Mouse (Mus musculus) heart, adult 2 months (tissue): Measurements from ENCODE around the gene As3mt. TPM values are rescaled to one million over a fixed set of nuclear protein-coding genes. Genes with fewer than 3 reads are reported as not detected.

Experiments
- DNase-seq, 2 experiments: peaks; one replicate each; pipeline ENCODE4 v3.0.0; 2021
- H3K27ac ChIP-seq: fragments of 200-600 bp; 2 replicates; pipeline ENCODE4 v1.8.1; 2022
- H3K27me3 ChIP-seq: fragments of 200-500 bp; 2 replicates; pipeline ENCODE4 v1.6.1; 2012; ENCODE audit warnings: mild to moderate bottlenecking, low read length, inconsistent platforms, mixed read lengths; ENCODE audit not compliant: control insufficient read depth, insufficient read depth
- H3K36me3 ChIP-seq: fragments of 200-500 bp; 2 replicates; pipeline ENCODE4 v1.6.1; 2012; ENCODE audit warnings: low read length, inconsistent platforms; ENCODE audit not compliant: control insufficient read depth, insufficient read depth
- H3K4me1 ChIP-seq: fragments of 200-500 bp; 2 replicates; pipeline ENCODE4 v1.6.1; 2011; ENCODE audit warnings: low read length; ENCODE audit not compliant: control insufficient read depth, insufficient read depth
- H3K4me3 ChIP-seq: fragments of 200-600 bp; 2 replicates; pipeline ENCODE4 v1.8.1; 2022
- H3K79me2 ChIP-seq: fragments of 200-500 bp; replicated peaks from 2 replicates; pipeline ENCODE4 v1.6.1; 2012; ENCODE audit warnings: mild to moderate bottlenecking, inconsistent platforms, low read length, moderate library complexity, mixed read lengths; ENCODE audit not compliant: control insufficient read depth, insufficient read depth
- H3K9ac ChIP-seq: fragments of 200-500 bp; 2 replicates; pipeline ENCODE4 v1.6.1; 2012; ENCODE audit warnings: low read depth, mild to moderate bottlenecking, control low read depth, inconsistent platforms, low read length, mixed read lengths
- CTCF ChIP-seq: fragments of 200-600 bp; IDR thresholded peaks from 2 replicates; pipeline ENCODE4 v1.8.1; 2022; ENCODE audit warnings: antibody characterized with exemption, mild to moderate bottlenecking, moderate library complexity
- EP300 ChIP-seq: fragments of 200-500 bp; IDR thresholded peaks from 2 replicates; pipeline ENCODE4 v1.6.1; 2011; ENCODE audit warnings: low read depth, low read length, control low read depth; ENCODE audit not compliant: insufficient read depth
- POLR2A ChIP-seq: fragments of 200-500 bp; IDR thresholded peaks from 2 replicates; pipeline ENCODE4 v1.6.1; 2011; ENCODE audit warnings: mild to moderate bottlenecking, low read depth, low read length, control low read depth; ENCODE audit not compliant: insufficient read depth
- WGBS: fragments of 180-500 bp; shearing (Covaris S2); methylation state at CpG from one replicate; pipeline ENCODE4 v1.1.7; 2018; 5-methylcytosine and 5-hydroxymethylcytosine counted together
- intact Hi-C: fragments of 180-260 bp; cut with DNase I; formaldehyde crosslinking; loops from one replicate; pipeline ENCODE4 v1.15.1; 2025
- polyA plus RNA-seq: library from polyadenylated mRNA; depleted of rRNA; stranded (reverse); fragments of >200 nt; gene quantifications from 2 replicates; pipeline ENCODE4 v1.2.3, GENCODE M21; 2012; rRNA removed
- total RNA-seq, 2 experiments: library from RNA; stranded (reverse); gene quantifications; 2 replicates each; pipeline ENCODE4 v1.2.3; 2021

Gene As3mt
- total and polyA plus RNA-seq, 3 experiments: 33.2 to 99.2 (median 86.2) TPM

GRCm38 (mm10) chr19:46784038-46784437 is 76.8 kb downstream of the As3mt start:
- H3K4me1 ChIP-seq: no peaks in the 10 kb centered on the region
- TF ChIP-seq POLR2A (no peak), EP300 (no peak), CTCF (no peak)
- H3K27ac ChIP-seq: no peak overlapping the region
- no peak overlapping the region for H3K4me3 ChIP-seq
- H3K27me3 ChIP-seq: no peaks in the 10 kb centered on the region
- H3K9ac ChIP-seq: no peak overlapping the region
- 80% methylated on average over 5 of the region's 5 CpGs for WGBS
- intact Hi-C loops: no loop called here
- no peak for DNase-seq
- no peaks in the 10 kb centered on the region for H3K36me3 ChIP-seq
- no peaks in the 10 kb centered on the region for H3K79me2 ChIP-seq

- Histone ChIP-seq H3K9ac (no peak overlapping the region), H3K79me2 (no peaks in the 10 kb centered on the region), H3K4me1 (no peaks in the 10 kb centered on the region), H3K27ac (no peak overlapping the region), H3K27me3 (no peaks in the 10 kb centered on the region), H3K4me3 (no peak overlapping the region), H3K36me3 (no peaks in the 10 kb centered on the region)
- intact Hi-C loops: no loop called here
- no peak for DNase-seq
- 71% methylated on average over 6 of the region's 6 CpGs for WGBS
- TF ChIP-seq EP300 (no peak), POLR2A (no peak), CTCF (no peak)
Measured at GRCm38 (mm10) chr19:46784502-46784901, 77.2 kb downstream of the As3mt start.

GRCm38 (mm10) chr19:46785633-46786032 is 78.4 kb downstream of the As3mt start:
- TF ChIP-seq EP300 (no peak), POLR2A (no peak), CTCF (no peak)

GRCm38 (mm10) chr19:46789782-46790181 is 82.5 kb downstream of the As3mt start:
- TF ChIP-seq EP300 (no peak), CTCF (no peak), POLR2A (no peak)
- intact Hi-C loops: no loop called here
- Histone ChIP-seq H3K27me3 (no peaks in the 10 kb centered on the region), H3K9ac (no peak overlapping the region), H3K4me3 (no peak overlapping the region), H3K27ac (no peak overlapping the region), H3K79me2 (no peaks in the 10 kb centered on the region), H3K4me1 (no peaks in the 10 kb centered on the region), H3K36me3 (no peaks in the 10 kb centered on the region)
- DNase-seq: no peak
- 81% methylated on average over 1 of the region's 1 CpGs for WGBS

More at GRCm38 (mm10) chr19:46785633-46786032, 78.4 kb downstream of the As3mt start:
- intact Hi-C loops: no loop called here
- WGBS: 89% methylated on average over 4 of the region's 4 CpGs
- Histone ChIP-seq H3K27ac (no peak overlapping the region), H3K36me3 (no peaks in the 10 kb centered on the region), H3K79me2 (no peaks in the 10 kb centered on the region), H3K4me3 (no peak overlapping the region), H3K9ac (no peak overlapping the region), H3K27me3 (no peaks in the 10 kb centered on the region), H3K4me1 (no peaks in the 10 kb centered on the region)
- DNase-seq: no peak

Other genes starting within 250 kb of the As3mt start
- gene Trim8, start 205.8 kb upstream of the As3mt start, total RNA-seq: 10 to 100 TPM; 39.2 to 39.8 TPM
- 17.2 and 24.1 TPM in 2 replicates for gene Trim8, start 205.8 kb upstream of the As3mt start, polyA plus RNA-seq
- gene Arl3, start 134.3 kb upstream of the As3mt start, total RNA-seq: 10 to 100 TPM; 36.1 to 43.4 TPM
- 38.3 and 57.0 TPM in 2 replicates for gene Arl3, start 134.3 kb upstream of the As3mt start, polyA plus RNA-seq
- 1 to 10 TPM; 2.4 to 3.6 TPM for gene Sfxn2, start 134.1 kb upstream of the As3mt start, total RNA-seq
- gene Sfxn2, start 134.1 kb upstream of the As3mt start, polyA plus RNA-seq: 2.3 and 2.7 TPM in 2 replicates
- 10 to 100 TPM; 53.5 to 54.2 TPM for gene Wbp1l, start 108.4 kb upstream of the As3mt start, total RNA-seq
- gene Wbp1l, start 108.4 kb upstream of the As3mt start, polyA plus RNA-seq: 39.2 and 46.2 TPM in 2 replicates
- gene Cyp17a1, start 34.3 kb upstream of the As3mt start, total RNA-seq: not detected
- gene Cyp17a1, start 34.3 kb upstream of the As3mt start, polyA plus RNA-seq: 0.12 TPM in 1 of 2 replicates, not detected in the other
- gene Borcs7, start 17.6 kb upstream of the As3mt start, total RNA-seq: 1 to 10 TPM; 7.1 to 7.8 TPM
- 4.7 and 8.7 TPM in 2 replicates for gene Borcs7, start 17.6 kb upstream of the As3mt start, polyA plus RNA-seq
- 1 to 10 TPM; 6.7 to 7.3 TPM for gene Cnnm2, start 54.1 kb downstream of the As3mt start, total RNA-seq
- gene Cnnm2, start 54.1 kb downstream of the As3mt start, polyA plus RNA-seq: 5.4 and 5.6 TPM in 2 replicates